Mouse (Mus musculus) lung, embryonic 15.5 days (tissue): ENCODE results near the gene Bub1b. TPM values are rescaled to one million over a fixed set of nuclear protein-coding genes. Genes with fewer than 3 reads are reported as not detected.
"Not testable (repeated sequence)": the region's sequence is repeated elsewhere in the genome, so short reads cannot be mapped to it uniquely, and the experiment has no call there.

ENCODE experiments used
- ATAC-seq: fragments of 200-750 bp; cut with Nextera tagmentation; 2 replicates; pipeline ENCODE4 v1.8.0; 2017; ENCODE audit warnings: moderate number of reproducible peaks, borderline replicate concordance; ENCODE audit not compliant: low FRiP score, low TSS enrichment; ENCODE audit errors: extremely low read depth
- H3K27ac ChIP-seq: fragments of 300-500 bp; sonication (generic); 2 replicates; pipeline ENCODE4 v1.5.1; 2015; ENCODE audit warnings: moderate library complexity, mild to moderate bottlenecking, inconsistent platforms
- H3K27me3 ChIP-seq: fragments of 300-500 bp; sonication (generic); 2 replicates; pipeline ENCODE4 v1.6.1; 2015; ENCODE audit warnings: inconsistent platforms
- H3K36me3 ChIP-seq: fragments of 300-500 bp; sonication (generic); 2 replicates; pipeline ENCODE4 v1.6.1; 2015; ENCODE audit warnings: inconsistent platforms
- H3K4me1 ChIP-seq: fragments of 300-500 bp; sonication (generic); 2 replicates; pipeline ENCODE4 v1.6.1; 2015; ENCODE audit warnings: inconsistent platforms
- H3K4me2 ChIP-seq: fragments of 300-500 bp; sonication (generic); 2 replicates; pipeline ENCODE4 v1.6.1; 2015; ENCODE audit warnings: inconsistent platforms, mild to moderate bottlenecking, moderate library complexity
- H3K4me3 ChIP-seq: fragments of 300-500 bp; sonication (generic); 2 replicates; pipeline ENCODE4 v1.5.1; 2015; ENCODE audit warnings: mild to moderate bottlenecking, inconsistent platforms
- H3K9ac ChIP-seq: fragments of 300-500 bp; sonication (generic); 2 replicates; pipeline ENCODE4 v1.6.1; 2015; ENCODE audit warnings: inconsistent platforms
- H3K9me3 ChIP-seq: fragments of 300-500 bp; sonication (generic); 2 replicates; pipeline ENCODE4 v1.6.1; 2016; ENCODE audit warnings: inconsistent platforms
- WGBS: fragments of 180-500 bp; shearing (Covaris S2); methylation state at CpG from one replicate; pipeline ENCODE4 v1.1.7; 2015; 5-methylcytosine and 5-hydroxymethylcytosine counted together
- polyA plus RNA-seq: library from polyadenylated mRNA; unstranded; fragments of >200 nt; fragmentation: Nextera tagmentation; extraction: Ambion mirVana; gene quantifications from 2 replicates; pipeline ENCODE4 v1.2.1, GENCODE M21; 2015

The Bub1b gene
- 114 and 115 TPM in 2 replicates for polyA plus RNA-seq

GRCm38 (mm10) chr2:118597673-118598568 lies at the start of gene Bub1b:
TSS of gene Bub1b (plus strand) at chr2:118598211.
- peaks cover 29% of the 10 kb centered on the region for H3K4me1 ChIP-seq

GRCm38 (mm10) chr2:118548421-118549221 lies 49.4 kb upstream of the Bub1b start:
- H3K9me3 ChIP-seq = no peaks in the 10 kb centered on the region
- H3K4me3 ChIP-seq = peak overlapping the region; percentile 89
- H3K36me3 ChIP-seq = no peaks in the 10 kb centered on the region
- peak overlapping the region; percentile 64 for H3K9ac ChIP-seq
- no peak for ATAC-seq
- peak overlapping the region; percentile 79 for H3K4me2 ChIP-seq
- peaks cover 59% of the 10 kb centered on the region for H3K4me1 ChIP-seq
- WGBS = under 1% methylated on average over 18 of the region's 18 CpGs
- H3K27me3 ChIP-seq = no peaks in the 10 kb centered on the region
- H3K27ac ChIP-seq = peak overlapping the region; percentile 98; the same call in 1 of the 2 replicates

More at GRCm38 (mm10) chr2:118597673-118598568, at the start of gene Bub1b:
- Histone ChIP-seq H3K9ac (peak within 1 kb of the TSS; percentile 55), H3K36me3 (peaks cover 23% of the 10 kb centered on the region), H3K9me3 (no peaks in the 10 kb centered on the region), H3K27ac (peak within 1 kb of the TSS; percentile 27), H3K4me2 (peak within 1 kb of the TSS; percentile 55), H3K4me3 (peak within 1 kb of the TSS; percentile 57), H3K27me3 (no peaks in the 10 kb centered on the region)
- peak; percentile 97 for ATAC-seq
- WGBS = 5% methylated on average over 41 of the region's 41 CpGs

DNA sequence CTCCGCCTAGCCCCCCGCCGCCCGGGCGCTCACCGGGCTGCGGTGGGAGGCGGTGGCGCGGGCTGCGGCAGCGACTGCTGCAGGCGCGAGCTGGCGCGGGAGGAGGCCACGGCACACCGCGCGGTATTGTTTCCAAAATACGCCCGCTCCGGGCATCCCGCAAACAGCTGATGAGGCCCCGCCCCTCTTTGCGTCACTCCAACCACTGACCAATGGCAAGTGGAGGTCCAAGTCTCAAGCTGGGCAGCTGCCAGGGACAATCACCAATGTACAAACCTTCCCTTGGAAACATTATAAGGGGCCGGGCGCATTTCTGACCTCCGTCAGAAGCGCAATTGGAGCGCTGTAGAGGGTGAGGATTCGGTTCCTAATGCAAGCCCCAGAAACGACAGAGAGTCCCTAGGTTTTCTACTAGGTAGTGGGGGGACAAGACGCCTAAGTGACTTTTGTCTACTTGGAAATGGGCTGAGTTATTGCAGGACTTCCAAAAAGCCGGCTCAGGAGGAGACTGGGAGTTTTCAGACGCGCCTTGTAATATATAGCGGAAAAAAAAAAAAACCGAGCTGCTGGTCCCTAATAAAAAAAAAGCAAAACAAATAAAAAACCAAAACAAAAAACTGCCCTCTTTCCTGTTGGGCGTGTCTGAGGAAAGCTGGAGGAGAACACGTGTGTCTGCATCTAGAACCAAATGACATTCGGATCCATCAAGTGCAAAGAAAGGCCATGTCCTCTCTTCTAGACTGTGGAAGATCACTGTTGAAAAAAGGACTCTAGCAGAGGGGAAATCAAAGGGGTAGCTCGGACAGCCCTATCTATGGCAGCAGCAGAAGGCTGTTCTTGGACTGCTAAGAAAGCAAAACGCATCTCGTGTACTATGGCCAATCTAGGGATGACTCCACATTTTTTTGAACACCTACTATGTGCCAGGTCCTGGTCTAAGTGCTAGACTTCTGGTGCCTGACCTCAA lies 48.2 kb upstream of the Bub1b start, which contains the start of gene Bmf:
Gene Bmf, minus strand, starts transcription at position 181 of the 967 bp plus-strand sequence.
- Histone ChIP-seq H3K4me3 (peak within 1 kb of the TSS; percentile 89), H3K4me2 (peak within 1 kb of the TSS; percentile 79), H3K36me3 (no peaks in the 10 kb centered on the region), H3K4me1 (peaks cover 52% of the 10 kb centered on the region), H3K27ac (peak within 1 kb of the TSS; percentile 70), H3K9me3 (no peaks in the 10 kb centered on the region), H3K27me3 (no peaks in the 10 kb centered on the region), H3K9ac (peak within 1 kb of the TSS; percentile 64)
- peak; percentile 88 for ATAC-seq
- whole genome bisulfite sequencing = under 1% methylated on average over 45 of the region's 45 CpGs

- Histone ChIP-seq H3K27me3 (no peaks in the 10 kb centered on the region), H3K27ac (no peak overlapping the region), H3K9ac (no peak overlapping the region), H3K36me3 (no peaks in the 10 kb centered on the region), H3K4me2 (no peak overlapping the region), H3K4me1 (peaks cover 33% of the 10 kb centered on the region), H3K9me3 (no peaks in the 10 kb centered on the region), H3K4me3 (no peak overlapping the region)
- ATAC-seq = no peak
- WGBS = 60% methylated on average over 2 of the region's 2 CpGs
These were observed 46.4 kb upstream of the Bub1b start for GRCm38 (mm10) chr2:118551606-118552005.

DNA sequence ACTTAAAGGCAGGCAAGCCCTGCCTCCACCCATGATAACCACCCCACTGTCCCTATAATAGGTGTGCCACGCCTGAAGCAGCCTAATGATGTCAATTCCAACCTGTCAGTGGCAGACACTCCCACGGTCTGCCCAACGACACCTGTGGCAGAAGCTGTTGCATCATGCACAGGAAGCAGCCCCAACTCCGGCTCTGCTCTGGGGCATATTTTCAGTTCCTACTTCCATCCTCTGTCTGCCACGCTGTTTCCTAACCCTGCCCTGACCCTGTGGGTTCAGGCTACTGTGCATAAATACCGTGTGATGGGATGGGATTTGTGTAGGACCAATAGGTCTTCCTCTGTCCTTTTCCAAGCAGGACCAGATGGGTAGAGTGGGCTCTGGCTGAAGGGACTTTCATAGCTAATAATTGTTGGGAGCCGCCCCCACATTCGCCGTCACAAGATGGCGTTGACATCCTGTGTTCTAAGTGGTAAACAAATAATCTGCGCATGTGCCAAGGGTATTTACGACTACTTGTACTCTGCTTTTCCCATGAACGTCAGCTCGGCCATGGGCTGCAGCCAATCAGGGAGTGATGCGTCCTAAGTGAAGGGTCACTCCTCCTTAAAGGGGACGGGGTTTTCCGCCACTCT lies 43.5 kb upstream of the Bub1b start:
- not testable (repeated sequence) for H3K36me3 ChIP-seq, H3K9me3 ChIP-seq, H3K4me1 ChIP-seq, H3K27me3 ChIP-seq
- 62% methylated on average over 16 of the region's 17 CpGs for WGBS
- Histone ChIP-seq H3K9ac (0 out of 2 replicates have a peak overlapping the region, but pooled peaks have one; percentile 5), H3K27ac (0 out of 2 replicates have a peak overlapping the region, but pooled peaks have one; percentile 12), H3K4me3 (peak overlapping the region; percentile 37), H3K4me2 (peak overlapping the region; percentile 45)
- peak; percentile 32; the same call in 1 of the 2 replicates for ATAC-seq

DNA sequence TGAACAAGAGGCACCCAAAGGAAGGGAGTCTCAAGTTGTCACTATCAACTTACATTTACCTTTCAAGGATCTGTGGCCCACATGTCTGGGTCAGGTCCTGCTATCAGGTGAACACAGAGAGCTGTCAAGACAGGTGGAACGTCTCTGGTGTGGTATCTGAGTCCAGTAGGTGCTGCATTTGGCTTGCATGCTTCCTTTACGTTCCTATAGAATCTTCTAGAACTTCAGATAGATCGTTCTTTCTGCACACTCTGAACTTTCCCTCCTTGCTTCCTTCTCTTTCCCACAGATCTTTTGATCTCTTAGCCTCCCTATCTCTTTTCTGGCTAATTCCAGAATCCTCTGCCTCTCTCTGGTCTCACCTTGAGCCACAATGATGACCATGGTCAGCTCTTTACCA lies 39.6 kb upstream of the Bub1b start:
- WGBS = 95% methylated on average over 3 of the region's 3 CpGs
- 0 out of 2 replicates have a peak, but pooled peaks cover 4% of the 10 kb centered on the region for H3K4me1 ChIP-seq
- no peaks in the 10 kb centered on the region for H3K36me3 ChIP-seq
- H3K27me3 ChIP-seq = no peaks in the 10 kb centered on the region
- no peak for ATAC-seq
- no peak overlapping the region for H3K4me3 ChIP-seq
- H3K27ac ChIP-seq = no peak overlapping the region
- H3K9me3 ChIP-seq = no peaks in the 10 kb centered on the region
- H3K9ac ChIP-seq = no peak overlapping the region
- no peak overlapping the region for H3K4me2 ChIP-seq

GRCm38 (mm10) chr2:118562015-118562414 lies 36.0 kb upstream of the Bub1b start:
- Histone ChIP-seq H3K36me3 (no peaks in the 10 kb centered on the region), H3K27me3 (no peaks in the 10 kb centered on the region), H3K9ac (no peak overlapping the region), H3K9me3 (no peaks in the 10 kb centered on the region), H3K4me1 (no peaks in the 10 kb centered on the region), H3K4me2 (no peak overlapping the region), H3K4me3 (no peak overlapping the region), H3K27ac (no peak overlapping the region)
- no peak for ATAC-seq
- 72% methylated on average over 4 of the region's 4 CpGs for WGBS

GRCm38 (mm10) chr2:118562431-118562830 lies 35.6 kb upstream of the Bub1b start:
- Histone ChIP-seq H3K27me3 (no peaks in the 10 kb centered on the region), H3K4me3 (no peak overlapping the region), H3K4me1 (no peaks in the 10 kb centered on the region), H3K36me3 (no peaks in the 10 kb centered on the region), H3K9ac (no peak overlapping the region), H3K4me2 (no peak overlapping the region), H3K27ac (no peak overlapping the region), H3K9me3 (no peaks in the 10 kb centered on the region)
- no peak for ATAC-seq
- WGBS = 87% methylated on average over 3 of the region's 3 CpGs

DNA sequence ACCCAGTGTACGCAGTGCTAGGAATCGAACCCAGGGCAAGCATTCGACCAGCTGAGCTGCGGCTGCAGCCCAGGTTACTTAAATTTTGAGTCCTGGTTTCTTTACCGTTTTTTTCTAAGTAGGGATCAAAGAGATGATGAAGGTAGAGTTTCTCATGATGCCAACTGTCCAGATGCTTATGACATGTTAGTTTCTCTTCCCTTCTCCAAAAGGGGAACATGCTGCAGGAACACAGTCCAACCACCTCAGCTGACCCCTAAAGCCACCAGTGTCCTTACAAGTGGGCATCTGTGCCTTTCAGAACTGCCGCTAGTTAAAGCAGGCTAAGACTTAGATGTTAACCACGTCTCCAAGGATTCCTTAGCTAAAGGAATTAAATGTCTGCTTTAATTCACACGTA lies 30.8 kb upstream of the Bub1b start:
- WGBS = 84% methylated on average over 8 of the region's 8 CpGs
- Histone ChIP-seq H3K27me3 (no peaks in the 10 kb centered on the region), H3K9ac (no peak overlapping the region), H3K4me3 (no peak overlapping the region), H3K9me3 (no peaks in the 10 kb centered on the region), H3K4me1 (no peaks in the 10 kb centered on the region), H3K4me2 (no peak overlapping the region), H3K36me3 (no peaks in the 10 kb centered on the region), H3K27ac (no peak overlapping the region)
- no peak for ATAC-seq

- H3K4me3 ChIP-seq = no peak overlapping the region
- no peak overlapping the region for H3K9ac ChIP-seq
- H3K4me1 ChIP-seq = no peaks in the 10 kb centered on the region
- no peak for ATAC-seq
- WGBS = 67% methylated on average over 2 of the region's 2 CpGs
- H3K36me3 ChIP-seq = no peaks in the 10 kb centered on the region
- H3K4me2 ChIP-seq = no peak overlapping the region
- no peak overlapping the region for H3K27ac ChIP-seq
- no peaks in the 10 kb centered on the region for H3K9me3 ChIP-seq
- no peaks in the 10 kb centered on the region for H3K27me3 ChIP-seq
These were observed 27.1 kb upstream of the Bub1b start for GRCm38 (mm10) chr2:118570939-118571338.
